Mouse (Mus musculus) adipocyte (in vitro differentiated cells): Measurements from ENCODE around the gene Exoc6.
"Not testable (repeated sequence)": the region's sequence is repeated elsewhere in the genome, so short reads cannot be mapped to it uniquely, and the experiment has no call there.

Experiments
- DNase-seq: peaks from one replicate; pipeline ENCODE4 v3.0.0-alpha.2; 2016; ENCODE audit warnings: low spot score

The Exoc6 gene

DNA sequence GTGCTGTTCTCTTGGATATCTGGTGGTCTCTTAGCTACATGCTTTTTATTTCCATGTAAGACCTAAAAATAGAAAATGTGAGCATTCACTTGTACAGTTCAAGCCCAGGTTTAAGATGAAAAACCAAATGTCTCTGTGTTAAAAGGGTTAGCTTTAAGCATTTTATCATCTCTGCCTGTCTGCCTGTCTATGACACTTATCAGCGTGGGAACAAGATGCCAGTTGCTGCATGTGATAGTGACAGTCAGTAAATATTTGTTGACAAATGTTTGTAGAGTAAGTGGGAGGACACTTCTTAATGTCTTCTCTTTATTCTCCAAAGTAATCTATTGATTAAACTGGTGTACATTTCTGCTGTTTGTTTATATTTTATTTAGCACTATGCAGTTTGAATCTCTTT is 12.5 kb upstream of the Exoc6 start:
- DNase-seq, result no peak

DNA sequence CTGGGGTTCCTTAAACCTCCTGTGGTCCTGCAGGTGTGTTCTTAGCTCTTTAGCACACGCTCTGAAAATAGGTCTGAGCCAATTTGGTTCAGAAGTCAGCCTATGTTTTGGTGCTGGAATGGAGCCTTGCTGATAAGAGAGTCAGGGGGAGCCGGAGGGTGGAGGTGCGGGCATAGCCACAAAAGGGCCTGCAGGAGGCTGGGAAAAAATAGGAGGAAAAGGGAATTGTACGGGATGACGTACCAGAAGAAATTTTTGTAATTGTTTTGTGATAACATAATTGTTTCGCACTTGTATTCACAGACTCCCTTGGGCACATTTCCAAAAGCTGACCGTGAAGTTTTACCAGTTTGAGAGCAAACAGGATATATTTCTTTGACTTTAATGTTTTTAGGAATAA is 10.0 kb upstream of the Exoc6 start:
- no peak for DNase-seq

DNA sequence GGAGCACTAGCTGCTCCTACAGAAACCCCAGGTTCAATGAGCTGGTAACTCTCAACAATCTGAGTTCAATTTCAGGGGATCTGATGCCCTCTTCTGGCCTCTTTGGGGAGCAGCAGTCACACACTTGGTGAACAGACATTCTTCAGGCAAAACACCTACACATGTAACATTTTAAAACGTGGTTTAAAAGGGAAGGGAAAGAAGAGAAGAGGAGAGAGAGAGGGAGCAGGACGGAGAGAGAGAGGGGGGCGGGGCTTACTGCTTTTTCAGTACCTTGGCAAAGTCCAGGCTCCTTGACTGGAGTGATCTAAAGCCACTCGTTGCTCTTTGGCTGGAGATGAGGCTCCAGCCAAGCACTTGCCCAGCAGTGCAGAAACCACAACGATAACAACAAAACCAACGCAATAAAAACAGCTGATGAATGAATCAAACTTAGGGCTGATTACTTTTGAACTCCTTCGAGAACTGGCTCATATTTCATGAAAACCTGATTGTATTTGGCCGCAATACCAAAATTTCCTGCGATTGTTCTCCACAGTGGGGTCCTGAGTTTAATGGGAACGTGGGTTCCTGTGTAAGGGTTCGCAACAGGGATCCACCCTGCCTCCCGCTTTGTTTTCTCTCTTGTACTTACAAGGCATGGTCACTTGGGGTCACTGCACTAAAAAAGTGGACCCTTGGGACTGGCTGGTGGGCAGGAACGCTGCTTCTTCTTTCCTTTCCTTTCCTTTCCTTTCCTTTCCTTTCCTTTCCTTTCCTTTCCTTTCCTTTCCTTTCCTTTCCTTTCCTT is 6.5 kb upstream of the Exoc6 start:
- DNase-seq, result no peak

DNA sequence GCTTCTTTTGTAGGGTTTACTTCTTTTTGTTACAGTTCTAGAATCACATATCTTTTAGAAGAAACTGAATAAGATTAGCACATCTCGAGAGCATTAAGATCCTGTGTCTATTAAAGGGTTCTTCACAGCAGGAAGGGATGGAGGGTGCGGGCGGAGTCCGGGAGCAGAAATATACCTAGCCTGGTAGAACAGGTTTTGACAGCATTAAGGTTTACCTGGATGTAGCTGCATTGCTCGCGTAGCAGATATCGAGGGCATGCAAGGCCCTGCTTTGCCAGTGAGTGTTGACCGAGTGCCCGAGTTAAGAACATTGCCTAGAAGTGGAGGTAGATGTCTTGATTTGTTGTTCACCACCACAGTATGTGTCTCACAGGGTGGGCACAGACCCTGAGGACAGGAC is 5.7 kb upstream of the Exoc6 start:
- DNase-seq, result no peak

DNA sequence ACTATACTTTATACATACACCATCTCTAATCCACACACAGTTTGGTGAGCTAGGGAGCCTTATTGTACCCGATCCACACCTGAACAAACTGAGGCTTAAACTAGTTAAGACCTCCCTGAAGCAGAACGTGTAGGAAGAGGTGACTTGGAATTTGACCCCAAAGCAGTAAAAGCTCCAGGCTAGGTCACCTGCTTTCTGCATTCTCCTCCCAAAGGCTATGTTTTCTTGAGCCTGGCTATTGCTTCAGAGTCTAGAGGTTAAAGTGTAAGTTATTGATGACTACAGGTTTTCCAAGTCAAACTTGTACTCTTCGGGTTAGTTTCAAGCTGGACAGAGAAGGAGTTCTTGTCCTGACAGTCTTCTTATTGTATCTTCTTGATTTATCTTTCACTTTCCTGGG is 5.0 kb upstream of the Exoc6 start:
- no peak for DNase-seq

DNA sequence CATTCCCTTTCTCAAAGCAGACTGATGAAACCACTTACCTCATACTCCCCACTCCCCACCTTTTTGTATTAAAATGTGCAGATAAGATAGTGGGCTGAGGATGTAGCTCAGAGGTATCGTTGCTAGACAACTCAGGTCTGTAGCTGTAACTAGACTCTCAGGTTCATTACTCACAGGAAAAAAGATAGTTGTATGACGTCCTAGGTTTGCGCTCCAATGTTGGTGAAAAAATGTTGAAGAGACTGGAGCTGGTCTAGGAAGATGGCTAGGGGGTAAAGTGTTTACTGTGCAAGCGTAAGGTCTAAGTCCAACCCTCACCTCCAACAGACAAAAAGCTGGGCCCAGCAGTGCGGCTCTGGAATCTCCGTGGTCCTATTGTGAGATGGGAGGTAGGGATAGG is 4.5 kb upstream of the Exoc6 start:
- DNase-seq, result no peak

DNA sequence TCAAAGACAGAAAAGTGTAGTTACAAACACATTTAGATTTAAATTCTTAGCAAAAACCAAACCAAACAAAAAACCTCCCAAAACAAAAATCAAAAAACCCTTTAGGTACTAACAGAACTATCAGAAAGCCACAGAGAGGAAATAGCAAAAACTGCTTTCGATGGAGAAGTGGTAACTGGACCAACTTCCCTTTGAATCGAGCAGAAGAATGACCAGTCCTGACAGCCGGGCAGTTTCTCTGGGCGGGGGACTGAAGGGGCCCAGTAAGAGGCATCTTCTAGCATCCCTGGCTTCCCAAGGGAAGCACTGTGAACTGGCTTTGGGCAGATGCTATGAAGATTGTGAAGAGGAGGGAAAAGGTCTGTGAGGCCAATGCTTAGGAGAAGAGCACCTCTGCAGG is 3.4 kb upstream of the Exoc6 start:
- no peak for DNase-seq

DNA sequence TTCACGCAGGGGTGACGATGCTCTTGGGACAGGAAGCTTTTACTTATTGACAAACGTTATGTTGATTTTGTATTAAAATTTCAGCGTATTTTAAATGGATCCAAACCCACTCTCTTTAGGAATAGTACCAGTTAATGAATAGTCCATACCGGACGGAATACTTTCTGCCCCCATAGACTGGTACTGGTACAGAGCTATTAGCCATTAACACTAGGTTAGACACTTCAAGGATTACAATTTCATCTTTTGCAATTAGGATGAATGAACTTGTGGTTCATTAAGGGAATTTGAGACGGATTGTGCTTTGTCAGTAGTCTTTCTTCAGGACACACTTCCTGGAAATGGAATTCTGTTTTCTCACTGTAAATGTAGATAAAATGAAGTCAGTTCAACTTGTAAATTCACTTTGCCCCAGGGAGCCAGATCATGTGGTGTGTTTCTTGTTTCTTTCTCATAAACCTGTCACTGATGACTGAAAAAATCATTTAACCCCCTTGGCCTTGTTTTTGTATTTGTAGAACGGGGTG is 885 bp downstream of the Exoc6 start:
- DNase-seq, result no peak

DNA sequence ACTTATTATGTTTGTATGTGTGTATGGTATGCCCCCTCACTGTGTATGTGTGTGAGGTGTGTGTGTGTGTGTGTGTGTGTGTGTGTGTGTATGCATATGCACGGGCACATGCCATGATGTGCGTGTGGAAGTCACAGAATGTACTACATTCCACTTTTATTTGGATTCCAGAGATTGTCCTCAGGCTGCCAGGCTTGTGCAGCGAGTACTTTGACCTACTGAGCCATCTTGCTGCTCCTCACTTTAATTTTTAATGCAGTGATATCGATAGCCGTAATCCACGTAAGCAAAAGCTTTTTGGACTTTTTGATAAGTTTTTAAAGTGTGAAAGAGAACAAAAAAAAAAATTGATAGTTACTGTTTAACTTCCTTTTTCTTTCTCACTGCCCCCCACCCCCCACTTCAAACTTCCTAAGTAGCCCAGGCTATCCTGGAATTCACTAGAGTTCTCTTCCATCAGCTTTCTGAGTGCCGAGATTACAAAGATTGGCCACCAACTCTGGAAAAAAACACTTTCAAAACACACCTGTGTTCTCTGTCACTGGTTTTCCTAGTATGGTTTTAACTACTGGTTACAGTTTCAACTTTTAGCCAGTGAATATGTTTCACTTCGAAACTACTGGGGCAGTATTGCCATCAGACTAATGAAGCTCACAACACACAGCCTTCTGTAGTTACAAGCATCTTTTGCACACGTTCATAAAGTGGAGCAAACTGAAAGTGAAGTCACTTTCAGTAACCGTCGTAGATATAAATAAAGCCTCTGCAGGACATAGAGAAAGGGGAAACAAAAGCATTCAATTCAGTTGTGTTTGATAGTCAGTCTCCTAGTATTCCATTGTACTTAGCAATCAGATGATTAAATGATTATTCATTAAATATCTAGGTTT is 3.4 kb downstream of the Exoc6 start:
- no peak for DNase-seq

DNA sequence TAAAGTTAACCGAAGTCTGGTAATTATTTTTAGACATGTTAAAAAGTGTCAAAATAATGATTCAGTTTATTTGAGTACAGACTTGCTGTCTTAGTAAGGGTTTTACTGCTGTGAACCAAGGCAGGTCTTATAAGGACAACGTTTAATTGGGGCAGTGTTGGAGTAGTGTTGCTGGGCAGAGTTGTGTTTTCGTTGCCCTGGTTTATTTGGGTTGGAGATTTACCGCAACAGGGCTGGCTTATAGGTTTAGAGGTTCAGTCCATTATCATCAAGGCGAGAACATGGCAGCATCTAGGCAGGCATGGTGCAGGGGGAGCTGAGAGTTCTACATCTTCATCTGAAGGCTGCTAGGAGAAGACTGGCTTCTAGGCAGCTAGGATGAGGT is 4.0 kb downstream of the Exoc6 start:
- DNase-seq, result not testable (repeated sequence)

DNA sequence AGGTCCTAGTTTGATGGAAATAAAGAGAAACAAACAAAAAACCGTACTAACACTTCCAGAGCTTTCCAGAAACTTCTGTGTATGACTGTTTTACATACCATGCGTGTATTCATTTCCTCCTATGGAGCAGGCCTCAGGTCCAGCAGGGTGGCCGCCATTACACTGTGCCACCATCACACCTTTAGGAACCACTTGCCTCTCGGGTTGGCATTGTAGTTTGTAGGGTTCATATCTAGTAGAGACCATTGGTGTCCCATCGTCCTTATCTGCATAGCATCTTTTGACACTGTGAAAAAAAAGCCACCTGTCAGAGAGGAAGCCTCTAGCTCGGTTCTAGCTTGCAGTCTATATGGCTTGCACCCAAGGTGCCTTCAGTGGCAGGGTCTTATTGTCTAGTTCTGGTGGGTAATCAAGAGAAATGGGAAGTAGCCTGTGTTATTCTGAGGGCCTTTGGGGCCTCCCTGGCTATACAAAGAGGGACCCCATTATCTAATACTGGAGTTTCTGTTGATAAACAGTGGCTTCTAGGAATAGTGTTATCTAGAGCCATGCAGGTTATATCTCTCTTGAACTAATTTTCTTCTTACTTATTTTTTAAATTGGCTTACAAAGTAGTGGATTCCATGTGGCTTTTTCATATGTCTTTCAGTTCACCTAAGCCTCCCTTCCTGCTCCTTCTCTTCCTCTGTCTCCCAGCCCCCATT is 5.8 kb downstream of the Exoc6 start:
- DNase-seq, result no peak

DNA sequence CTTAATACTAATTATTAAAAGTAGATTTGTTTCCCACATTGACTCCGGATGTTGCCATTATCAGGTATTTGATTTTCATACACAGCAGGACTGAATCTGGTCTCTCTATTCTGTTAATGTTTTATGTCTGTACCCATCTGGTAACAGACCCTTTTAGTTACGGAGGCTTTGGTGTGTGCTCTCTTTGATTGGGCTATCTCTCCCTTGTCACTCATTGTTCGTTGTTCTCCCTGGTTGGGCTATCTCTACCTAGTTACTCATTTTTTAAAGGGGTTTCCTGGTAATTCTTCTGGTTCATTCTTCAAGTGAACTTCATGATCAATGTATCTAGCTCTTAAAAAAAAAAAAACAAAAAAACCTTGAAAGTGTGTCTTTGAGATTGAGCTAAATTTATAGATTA is 7.7 kb downstream of the Exoc6 start:
- no peak for DNase-seq

DNA sequence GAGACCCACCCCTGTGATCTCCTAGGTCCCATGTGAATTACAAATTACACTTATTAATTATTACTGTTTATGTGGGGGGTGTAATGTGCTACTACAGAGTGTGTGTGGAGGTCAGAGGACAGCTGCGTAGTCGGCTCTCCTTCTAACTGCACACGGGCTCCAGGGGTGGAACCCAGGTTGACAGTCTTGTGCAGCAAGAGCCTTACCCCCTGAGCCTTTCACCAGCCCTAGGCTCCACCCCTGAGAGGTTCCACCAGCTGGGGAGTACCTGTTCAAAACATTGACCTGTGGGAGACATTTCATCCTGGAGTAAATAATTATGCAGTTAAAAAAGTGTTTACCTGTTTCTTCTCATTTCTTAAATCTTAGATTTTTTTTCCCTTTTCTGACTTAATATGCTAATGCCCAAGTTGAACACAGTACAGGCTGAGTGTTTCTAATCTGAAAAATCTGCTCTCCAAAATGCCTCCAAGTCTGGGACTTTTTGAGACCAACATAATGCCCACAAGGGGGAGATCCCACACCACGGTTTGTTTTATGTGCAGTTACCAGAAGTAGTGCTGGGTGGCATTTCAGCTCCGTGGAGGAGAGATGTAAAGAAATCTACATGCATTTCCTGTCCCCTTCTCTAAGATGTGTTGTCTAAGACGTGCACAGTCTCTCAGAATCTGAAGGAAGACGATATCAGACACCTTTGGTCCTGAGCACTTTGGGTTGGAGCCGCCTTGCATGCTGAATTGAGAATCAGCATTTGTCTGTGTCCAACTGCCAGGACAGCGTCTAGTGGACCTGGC is 9.3 kb downstream of the Exoc6 start:
- peak; percentile 31 for DNase-seq

DNA sequence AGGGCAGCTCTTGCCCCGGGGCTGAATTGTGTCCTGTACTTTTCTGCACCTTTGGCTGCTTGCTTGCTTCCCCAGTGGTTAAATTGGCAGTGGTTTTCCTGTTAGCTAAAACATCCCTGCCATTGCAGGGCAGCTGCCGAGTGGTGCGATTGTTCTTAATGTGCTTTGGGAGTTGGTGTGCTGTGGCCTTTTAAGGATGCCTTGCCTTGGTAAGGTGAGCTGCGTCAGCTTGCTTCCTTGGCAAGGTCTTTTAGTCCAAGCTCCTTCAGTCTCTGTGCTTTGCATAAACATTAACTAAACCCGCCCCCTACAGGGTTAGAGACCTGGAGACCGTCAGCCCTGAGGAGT is 9.8 kb downstream of the Exoc6 start:
- no peak for DNase-seq

DNA sequence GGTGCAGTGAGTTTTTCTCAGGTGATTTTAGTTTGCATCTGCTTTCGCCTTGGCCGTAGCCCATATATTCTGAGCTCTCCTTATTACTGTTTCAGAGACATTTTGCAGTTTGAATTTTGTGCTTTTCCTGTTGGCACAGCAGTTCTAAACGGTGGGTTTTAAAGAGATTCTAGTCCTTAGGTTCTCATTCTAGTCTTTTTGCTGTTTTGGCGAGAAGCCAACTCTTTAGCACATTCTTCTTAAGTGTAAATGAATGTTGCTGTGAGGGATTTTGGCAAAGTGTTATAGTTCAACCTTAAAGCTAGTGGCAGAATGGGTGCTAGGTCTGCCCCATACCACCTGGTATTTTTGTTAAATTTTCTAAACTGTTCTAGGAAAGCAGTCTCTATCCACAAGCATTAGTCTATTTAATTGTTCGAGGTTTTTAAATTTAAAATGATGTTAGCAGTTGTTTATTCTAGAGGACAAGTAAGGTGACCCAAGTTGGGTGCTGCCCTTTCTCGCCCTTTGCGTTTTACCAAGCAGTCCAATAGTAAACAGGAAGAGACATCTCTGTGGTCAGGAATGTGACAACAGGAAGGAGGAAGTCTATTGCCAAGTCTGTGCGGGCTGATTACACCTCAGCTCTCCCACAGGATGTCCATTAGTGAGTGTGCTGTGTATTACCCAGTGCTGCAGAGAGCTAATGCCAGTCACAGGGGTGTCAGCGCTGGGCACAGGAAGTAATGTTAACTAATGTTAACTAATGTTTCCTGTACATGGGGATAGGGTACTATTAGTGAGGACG is 11.1 kb downstream of the Exoc6 start:
- no peak for DNase-seq

DNA sequence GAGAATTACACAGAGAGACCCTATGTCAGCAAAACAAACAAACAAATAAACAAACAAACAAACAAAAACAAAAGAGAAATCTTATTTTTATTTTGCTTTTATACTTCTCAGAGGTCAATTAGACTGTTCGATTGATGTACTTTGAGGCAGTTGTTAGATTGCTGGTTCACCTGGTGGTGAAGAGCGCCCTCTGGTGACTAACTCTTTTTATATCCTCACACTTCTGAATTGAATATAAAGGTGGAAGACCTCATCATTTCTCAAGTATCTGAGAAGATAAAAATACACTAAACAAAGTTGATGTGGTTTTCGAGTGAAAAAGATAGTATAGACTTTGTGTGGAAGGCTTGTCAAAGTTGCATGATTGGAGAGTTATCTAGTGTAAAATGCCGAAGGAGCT is 13.5 kb downstream of the Exoc6 start:
- DNase-seq, result peak; percentile 77

DNA sequence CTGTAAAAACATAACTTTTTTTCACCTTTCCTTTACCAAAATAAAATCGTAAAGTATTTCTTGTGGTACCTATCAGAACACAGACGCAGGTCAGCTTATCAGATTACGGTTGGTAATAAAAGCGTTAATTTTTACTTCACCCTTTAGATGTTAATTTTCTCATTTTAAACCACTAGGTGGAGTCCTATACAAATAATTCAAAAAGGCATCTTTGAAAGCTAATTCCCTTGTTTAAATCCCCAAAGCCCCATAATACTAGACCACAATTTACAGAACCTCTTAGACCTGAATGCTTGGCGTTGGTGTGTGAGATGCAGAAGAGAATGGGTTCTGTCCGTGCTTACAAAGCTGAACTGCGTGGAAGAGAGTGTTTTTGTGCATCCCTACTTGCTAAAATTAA is 15.6 kb downstream of the Exoc6 start:
- DNase-seq, result peak; percentile 28

DNA sequence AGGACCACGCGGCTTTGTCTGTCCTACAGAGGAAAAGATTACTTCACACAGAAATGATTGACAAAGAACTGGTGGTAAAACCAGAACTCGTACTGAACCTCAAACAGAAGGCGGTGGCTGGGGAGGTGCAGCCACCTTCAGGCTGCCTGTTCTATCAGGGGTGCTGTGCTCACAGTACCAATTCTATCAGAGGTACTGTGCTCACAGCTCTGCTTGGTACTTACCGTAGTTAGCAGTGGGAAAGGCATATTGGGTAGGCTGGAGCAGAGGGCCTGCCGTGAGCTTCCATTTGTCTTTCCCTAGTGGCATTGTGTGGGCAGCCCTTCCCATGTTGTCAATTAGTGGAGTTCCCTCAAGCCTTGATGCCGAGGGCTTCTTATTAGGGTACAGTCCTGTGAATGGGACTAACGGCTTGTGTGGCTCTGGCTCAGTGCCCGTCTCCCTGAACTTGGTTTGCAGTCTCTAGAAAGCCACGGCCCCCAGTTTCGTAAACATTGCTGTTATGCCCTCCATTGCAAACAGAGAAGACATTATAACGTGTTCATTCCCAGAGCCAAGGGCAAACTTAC is 19.1 kb downstream of the Exoc6 start:
- no peak for DNase-seq

DNA sequence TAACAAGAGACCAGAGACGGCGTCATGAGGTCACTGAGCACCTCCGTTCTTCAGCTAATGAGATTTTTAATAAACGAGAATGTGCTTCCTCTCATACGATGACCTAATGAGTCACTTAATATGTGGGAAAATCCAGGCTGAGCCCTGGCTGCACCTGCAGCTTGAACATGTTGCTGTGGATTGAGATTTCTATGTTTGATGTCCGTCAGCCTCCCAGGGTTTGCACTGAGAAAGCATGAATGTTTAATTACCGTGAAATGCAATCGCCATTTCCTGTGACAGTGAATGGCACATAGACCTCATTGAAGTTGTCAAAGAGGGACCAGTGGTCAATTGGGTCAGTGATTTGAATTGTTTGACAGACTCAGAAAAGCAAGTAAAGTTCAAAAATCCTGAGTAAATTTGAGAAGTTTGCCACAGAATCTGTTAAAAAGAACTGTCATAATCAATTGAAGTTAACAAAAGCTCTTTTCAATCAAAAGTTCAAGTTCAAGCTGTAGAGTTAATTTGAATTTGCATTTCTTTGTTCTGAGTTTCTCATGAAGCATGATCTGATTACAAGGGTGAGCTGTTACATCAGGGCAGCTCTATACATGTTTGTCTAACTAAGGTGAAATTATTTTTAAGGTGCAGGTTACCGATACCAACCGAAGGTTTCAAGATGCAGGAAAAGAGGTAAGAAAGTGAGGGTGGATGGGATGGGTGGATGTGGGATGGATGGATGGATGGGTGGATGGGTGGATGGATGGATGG is 20.9 kb downstream of the Exoc6 start:
- DNase-seq, result no peak

DNA sequence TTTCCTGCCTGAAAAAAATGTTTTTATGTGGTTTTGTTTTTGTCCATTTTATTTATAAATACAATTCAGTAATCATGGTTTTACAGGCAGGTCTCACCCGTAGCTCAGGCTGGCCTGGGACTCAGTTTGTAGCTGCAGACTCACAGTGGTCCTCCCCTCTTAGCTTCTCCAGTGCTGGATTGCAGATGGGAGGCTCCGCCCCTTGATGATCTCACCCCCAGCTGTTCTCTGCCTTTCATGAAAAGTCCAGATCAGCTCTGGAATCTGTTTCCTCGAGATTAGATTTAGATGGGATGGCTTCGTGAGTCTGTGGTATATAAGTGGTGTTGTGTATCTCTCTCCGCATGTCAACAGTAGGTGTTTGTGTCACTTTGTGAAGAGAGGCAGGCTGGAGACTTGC is 24.6 kb downstream of the Exoc6 start:
- no peak for DNase-seq
